Mouse (Mus musculus): Measurements from ENCODE around the gene Gpx7.
"Not testable (repeated sequence)": the region's sequence is repeated elsewhere in the genome, so short reads cannot be mapped to it uniquely, and the experiment has no call there.

The Gpx7 gene

GRCm38 (mm10) chr4:108391124-108391523 is 15.6 kb downstream of the Gpx7 start:
- DNase-seq (ENCODE audit: low spot score) = no peak

- no peak for DNase-seq (ENCODE audit: low spot score)
Measured at GRCm38 (mm10) chr4:108388741-108389140, 18.0 kb downstream of the Gpx7 start.

GRCm38 (mm10) chr4:108387681-108388253 is 19.0 kb downstream of the Gpx7 start:
- peak; percentile 77 for DNase-seq (ENCODE audit: low spot score)

- no peak for DNase-seq (ENCODE audit: low spot score)
Measured at GRCm38 (mm10) chr4:108387106-108387505, 19.7 kb downstream of the Gpx7 start.

- no peak for DNase-seq (ENCODE audit: low spot score)
Measured at GRCm38 (mm10) chr4:108386087-108386486, 20.7 kb downstream of the Gpx7 start.

DNA sequence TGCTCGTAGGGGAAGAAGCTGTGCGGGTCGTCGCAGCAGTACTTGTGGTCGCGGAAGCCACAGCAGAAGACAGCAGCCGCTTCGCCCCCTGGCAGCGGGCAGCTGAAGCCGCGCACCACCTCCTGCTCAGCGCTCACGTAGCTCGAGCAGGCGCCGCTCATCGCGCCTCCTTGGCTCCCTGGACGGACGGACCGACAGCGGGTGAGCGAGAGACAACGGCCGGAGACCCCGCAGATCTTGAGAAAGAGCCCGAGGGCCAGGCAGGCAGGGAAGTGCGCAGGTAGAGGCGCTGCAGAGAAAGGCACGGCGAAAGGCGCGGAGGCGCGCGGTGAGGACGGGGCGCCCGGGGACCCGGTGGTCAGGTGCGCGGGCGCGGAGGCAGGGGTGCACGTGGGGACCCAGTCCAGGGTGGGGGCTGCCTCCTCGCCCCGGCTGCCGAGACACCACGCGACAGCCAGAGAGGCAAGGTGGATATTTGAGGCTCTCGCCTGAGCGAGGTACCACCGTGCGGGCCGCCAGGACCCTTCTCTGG is 23.5 kb downstream of the Gpx7 start, which contains the start of gene Shisal2a:
Shisal2a (minus strand) TSS at position 167 of the 532 bp plus-strand sequence.
- DNase-seq (ENCODE audit: low spot score) = peak; percentile 39

DNA sequence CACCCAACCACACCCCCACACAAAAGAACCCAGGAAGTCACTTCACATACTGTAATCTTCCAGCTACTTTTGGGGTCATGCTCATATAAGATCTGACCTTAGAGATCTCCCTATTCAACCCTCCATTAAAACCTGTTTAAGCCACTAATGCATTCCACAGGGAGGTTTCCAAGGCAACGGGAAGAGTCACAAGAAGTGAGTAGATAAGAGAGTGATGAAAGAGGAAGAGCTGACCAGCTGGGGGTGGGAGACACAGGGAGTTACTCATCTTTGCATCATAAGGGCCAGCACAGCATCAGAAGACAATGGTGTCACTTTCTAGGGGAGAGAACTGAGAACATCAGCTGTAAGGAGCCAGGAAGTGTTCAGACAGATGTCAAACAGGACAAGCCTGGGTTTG is 26.6 kb downstream of the Gpx7 start:
- DNase-seq (ENCODE audit: low spot score) = no peak

DNA sequence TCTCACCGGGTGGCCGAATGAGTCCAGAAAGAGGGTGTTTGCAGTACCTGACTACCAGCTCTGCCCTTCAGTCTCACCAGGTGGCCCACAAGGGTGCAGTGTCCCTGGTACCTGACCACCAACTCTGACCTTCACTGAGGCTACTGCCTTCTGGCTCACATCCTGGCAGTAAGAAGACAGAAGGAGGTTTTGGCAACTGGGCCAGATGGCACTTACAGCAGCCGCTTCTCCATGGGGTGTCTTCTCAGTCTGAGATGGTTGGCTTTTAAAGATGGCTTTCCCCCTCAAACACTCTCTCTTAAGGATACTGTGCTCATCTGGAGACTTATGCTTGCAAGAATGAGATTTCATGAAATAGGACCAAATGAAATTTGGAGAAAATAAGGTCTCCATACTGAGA is 27.3 kb downstream of the Gpx7 start:
- DNase-seq (ENCODE audit: low spot score) = no peak

DNA sequence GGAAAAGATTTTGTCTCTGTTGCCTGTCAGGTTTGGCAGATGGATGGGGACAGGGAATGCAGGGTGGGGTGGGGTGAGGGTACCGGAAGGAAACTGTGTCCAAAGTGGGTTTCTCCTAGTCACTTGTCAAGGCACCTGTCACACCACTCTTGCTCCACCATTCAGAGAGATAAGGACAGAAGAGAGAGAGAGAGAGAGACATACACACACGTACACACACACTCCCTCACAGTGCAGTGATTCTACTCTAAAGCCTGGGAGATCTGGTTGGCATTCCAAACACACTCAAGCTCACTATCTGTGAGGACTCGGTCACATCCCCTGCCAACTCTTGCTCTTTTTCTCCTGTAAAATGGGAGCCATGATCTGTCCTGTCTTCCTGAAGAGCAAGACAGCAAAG is 34.6 kb downstream of the Gpx7 start:
- no peak for DNase-seq (ENCODE audit: low spot score)

DNA sequence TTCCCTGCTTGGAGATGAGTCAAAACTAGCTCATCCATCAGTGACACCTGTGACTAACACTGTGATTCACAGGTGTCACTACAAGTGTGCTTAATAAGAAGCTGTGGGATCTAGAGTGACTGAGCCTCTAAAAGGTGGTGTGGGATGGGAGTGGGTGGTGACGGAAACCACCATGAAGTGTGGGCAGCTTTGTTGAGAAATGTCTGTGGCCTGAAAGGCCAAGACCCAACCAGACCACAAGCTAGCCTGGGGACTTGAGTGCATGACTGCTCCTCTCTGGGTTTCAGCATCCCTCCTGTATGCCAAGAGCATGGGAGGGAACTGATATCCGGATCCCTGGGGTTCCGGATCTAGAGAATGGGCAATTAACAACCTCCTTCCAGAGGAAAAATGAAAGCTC is 35.3 kb downstream of the Gpx7 start:
- DNase-seq (ENCODE audit: low spot score) = no peak

DNA sequence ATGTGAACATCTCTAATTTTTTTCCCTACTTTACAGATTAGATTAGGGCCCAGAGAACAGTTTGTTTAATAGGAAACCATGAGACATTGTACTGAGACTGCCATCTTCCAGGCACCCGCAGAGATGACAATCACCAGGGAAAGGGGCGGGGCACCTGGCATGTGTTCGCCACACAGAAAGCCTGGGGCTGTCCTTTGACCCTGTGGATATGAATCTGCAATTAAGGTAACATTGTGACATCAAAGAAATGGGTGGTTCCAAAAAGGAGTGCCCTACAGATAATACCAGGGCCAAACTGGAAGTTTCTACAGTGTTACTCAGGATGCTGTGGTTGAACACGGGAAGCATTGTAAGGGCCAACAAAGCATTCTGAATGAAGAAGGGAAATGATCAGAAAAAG is 36.4 kb downstream of the Gpx7 start:
- DNase-seq (ENCODE audit: low spot score) = no peak

DNA sequence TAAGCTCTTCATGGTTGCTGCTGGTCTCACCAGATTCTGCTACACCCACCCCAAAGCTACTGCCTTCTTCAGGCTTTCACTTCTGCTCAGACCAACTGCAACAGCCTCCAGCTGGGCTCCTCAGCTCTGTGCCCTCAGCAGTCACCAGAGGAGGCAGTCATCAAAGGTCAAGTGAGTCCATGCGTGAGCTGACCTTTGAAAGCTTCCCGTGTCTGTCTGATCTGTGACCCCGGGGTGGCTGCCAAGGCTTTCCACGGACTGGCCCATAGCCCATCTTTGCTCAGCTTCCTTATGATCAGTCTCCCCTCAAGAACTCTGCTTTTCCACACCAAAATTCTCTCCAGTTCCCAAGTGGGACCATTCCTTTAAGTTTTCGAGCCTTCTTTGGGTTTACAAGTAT is 37.5 kb downstream of the Gpx7 start:
- DNase-seq (ENCODE audit: low spot score) = no peak

DNA sequence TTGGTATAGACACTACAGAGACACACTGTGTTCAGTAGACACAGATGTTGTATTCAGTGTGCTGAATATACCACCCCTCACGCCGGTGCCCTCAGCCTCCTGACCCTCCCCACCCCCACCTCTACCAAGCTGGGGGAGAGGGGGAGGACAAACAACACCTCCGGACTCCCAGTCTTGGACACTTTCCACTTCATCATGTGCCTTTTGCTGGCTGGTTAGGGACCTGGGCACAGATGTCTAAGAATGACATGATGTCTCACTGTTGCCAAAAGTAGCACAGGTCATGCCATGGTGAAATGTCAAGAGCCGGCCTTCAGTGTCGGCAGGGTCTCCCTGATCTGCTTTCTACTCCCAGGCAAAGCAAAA is 42.7 kb downstream of the Gpx7 start:
- DNase-seq (ENCODE audit: low spot score) = no peak

DNA sequence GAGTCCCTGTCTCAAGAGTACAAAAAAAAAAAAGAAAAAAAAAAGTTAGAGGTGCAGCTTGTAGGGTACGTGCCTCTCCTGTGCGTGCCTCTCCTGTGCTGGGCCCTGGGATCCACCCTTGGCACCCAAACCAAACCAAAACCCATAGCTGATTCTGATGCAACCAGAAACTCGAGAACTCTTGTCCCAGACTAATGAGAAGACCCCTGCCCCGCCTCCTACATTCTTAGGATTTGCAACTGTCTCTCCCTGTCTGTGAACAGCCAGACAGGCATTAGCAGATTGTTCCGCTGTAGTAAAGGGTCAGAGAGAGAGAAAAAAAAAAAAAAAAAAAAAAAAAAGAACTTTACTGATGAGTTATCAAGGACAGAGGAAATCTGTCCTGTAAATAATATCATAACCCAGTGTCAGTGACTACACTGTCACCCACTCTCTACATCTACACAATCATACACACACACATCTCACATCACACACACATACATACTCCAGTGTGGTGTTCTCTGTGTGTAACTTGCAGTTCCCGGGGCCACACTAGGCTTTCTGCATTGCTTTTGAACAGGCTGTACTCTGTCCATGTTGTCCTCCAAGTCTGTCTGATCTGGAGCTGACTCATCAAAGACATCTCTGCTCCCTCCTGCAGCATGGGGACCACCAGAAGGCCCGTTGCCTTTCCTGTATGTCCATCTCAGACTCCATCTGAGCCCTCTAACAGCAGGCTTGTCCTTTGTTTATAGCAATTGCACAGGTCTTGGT is 43.2 kb downstream of the Gpx7 start:
- DNase-seq (ENCODE audit: low spot score) = no peak

- no peak for DNase-seq (ENCODE audit: low spot score)
Measured at GRCm38 (mm10) chr4:108362321-108363261, 44.2 kb downstream of the Gpx7 start.

DNA sequence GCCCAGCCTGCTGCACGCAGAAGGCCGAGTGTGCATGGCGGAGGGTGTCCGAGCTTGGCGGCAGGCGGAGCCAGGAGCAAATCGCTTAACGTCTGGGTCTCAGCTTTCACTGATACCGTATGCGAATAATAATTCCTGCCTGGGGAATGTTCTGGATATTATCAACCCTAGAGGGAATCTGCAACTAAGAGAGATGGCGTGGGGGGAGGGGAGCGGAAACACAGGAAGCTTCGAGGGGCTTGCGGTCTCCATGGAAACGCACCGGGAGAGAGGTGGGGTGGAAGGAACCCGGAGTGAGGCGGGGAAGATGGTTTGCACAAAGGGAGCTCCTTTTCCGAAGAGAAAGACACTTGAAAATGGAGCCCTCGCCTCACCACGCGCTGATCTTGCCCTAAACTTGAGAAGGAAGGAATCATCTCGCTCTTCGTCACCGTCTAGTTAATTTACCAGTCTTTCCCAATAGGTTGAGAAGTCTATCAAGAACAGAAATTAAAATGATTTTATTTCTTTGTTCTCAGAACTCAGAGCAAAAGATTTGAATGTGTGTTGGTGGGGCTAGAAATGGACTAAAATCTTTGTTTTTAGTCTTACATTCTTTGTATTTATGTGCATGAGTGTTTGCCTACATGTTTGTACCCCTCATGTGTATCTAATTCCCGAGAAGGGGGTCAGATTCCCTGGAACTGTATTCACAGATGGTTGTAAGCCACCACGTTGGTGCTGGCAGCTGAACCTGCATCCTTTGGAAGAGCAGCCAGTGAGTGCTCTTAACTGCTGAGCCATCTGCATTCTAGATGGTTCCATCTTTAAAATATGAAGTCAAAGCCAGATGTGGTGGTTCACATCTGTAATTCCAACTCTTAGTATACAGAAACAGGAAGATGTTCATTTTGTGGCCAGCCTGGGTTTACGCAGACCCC is 46.4 kb downstream of the Gpx7 start:
- DNase-seq (ENCODE audit: low spot score) = peak; percentile 64

GRCm38 (mm10) chr4:108358498-108358897 is 48.3 kb downstream of the Gpx7 start:
- no peak for DNase-seq (ENCODE audit: low spot score)

- no peak for DNase-seq (ENCODE audit: low spot score)
Measured at GRCm38 (mm10) chr4:108357458-108357857, 49.3 kb downstream of the Gpx7 start.

DNA sequence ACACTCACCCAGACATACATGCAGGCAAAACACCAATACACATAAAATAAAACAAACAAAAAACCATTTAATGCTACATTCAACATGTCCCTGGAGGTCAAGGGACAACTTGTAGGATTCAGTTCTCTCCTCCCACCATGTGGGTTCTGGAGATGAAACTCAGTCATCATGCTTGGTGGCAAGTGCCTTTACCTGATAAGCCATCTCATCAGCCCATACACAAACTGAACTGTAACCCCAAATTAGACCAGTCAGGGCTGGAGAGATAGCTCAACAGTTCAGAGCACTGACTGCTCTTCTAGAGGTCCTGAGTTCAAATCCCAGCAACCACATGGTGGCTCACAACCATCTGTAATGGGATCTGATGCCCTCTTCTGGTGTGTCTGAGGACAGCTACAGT is 53.2 kb downstream of the Gpx7 start:
- DNase-seq (ENCODE audit: low spot score) = not testable (repeated sequence)

DNA sequence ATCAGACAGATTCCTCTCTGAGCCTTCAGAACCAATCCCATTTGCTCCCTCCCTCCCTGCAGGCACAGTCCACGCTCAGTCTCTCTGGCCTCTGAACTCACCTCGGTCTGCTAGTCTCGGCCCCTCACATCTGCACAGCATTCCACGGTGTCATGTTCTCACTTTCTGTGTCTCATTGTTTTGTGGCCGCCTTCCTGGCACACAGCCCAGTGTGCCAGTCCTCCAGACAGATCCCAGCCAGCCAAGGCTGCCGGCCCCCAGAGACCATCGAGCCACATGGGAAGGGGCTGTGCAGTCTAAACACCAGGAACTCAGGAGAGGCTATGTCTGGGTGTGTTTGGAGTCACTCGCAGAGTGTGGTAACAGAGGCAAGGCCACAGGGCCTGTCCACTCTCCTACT is 55.9 kb downstream of the Gpx7 start:
- peak; percentile 82 for DNase-seq (ENCODE audit: low spot score)
